Mouse (Mus musculus): ENCODE results near the gene Rhox9.

- TF ChIP-seq EP300 (IDR thresholded peaks at IDR 0.05; ENCODE audit: low read depth in 1 of 2, low read length in 2 of 2) (no peak), USF2 (IDR thresholded peaks at IDR 0.05; ENCODE audit: borderline replicate concordance in 1 of 2, insufficient read depth in 1 of 2, low read depth in 1 of 2, low read length in 2 of 2) (no peak), ZKSCAN1 (IDR thresholded peaks at IDR 0.05; ENCODE audit: low read depth, low read length) (no peak), ELF1 (IDR thresholded peaks at IDR 0.05; ENCODE audit: low read depth, low read length) (no peak), CHD2 (IDR thresholded peaks at IDR 0.05; ENCODE audit: low read length) (no peak), TCF12 (IDR thresholded peaks at IDR 0.05; ENCODE audit: low read depth, low read length) (no peak), CTCF (IDR thresholded peaks at IDR 0.05 in 2 of 3, conservative IDR thresholded peaks at IDR 0.05 in 1 of 3; ENCODE audit: control insufficient read depth in 1 of 3, insufficient read depth in 1 of 3, low read depth in 2 of 3, low read length in 3 of 3, poor library complexity in 1 of 3, severe bottlenecking in 1 of 3) (no peak), JUND (IDR thresholded peaks at IDR 0.05; ENCODE audit: low read depth, low read length) (no peak), MYC (IDR thresholded peaks at IDR 0.05; ENCODE audit: low read depth, low read length) (no peak), RAD21 (IDR thresholded peaks at IDR 0.05; ENCODE audit: low read depth, low read length) (no peak), MYB (IDR thresholded peaks at IDR 0.05; ENCODE audit: low read depth, low read length) (no peak), POLR2A (IDR thresholded peaks at IDR 0.05; ENCODE audit: control insufficient read depth in 1 of 2, insufficient read depth in 1 of 2, low read depth in 1 of 2, low read length in 2 of 2, poor library complexity in 1 of 2) (no peak), ZMIZ1 (IDR thresholded peaks at IDR 0.05; ENCODE audit: low read depth, low read length) (no peak)
Observed at GRCm38 (mm10) chrX:37878844-37879243, 22.7 kb downstream of the Rhox9 start, which contains the start of gene Rhox8.

Data from MEL (cell line).